Mouse (Mus musculus) heart, embryonic 16.5 days (tissue): ENCODE data around the gene Tpbgl. TPM values are rescaled to one million over a fixed set of nuclear protein-coding genes. Genes with fewer than 3 reads are reported as not detected.

Experiments
- ATAC-seq: fragments of 200-750 bp; cut with Nextera tagmentation; replicated peaks from 2 replicates; pipeline ENCODE4 v1.8.0; 2017; ENCODE audit warnings: moderate number of reproducible peaks; ENCODE audit not compliant: insufficient read depth, low FRiP score; ENCODE audit errors: extremely low read depth
- H3K27ac ChIP-seq: fragments of 300-500 bp; sonication (generic); 2 replicates; pipeline ENCODE4 v1.5.1; 2014; ENCODE audit warnings: mild to moderate bottlenecking, low read length, control low read depth, moderate library complexity
- H3K27me3 ChIP-seq: fragments of 300-500 bp; sonication (generic); 2 replicates; pipeline ENCODE4 v1.6.1; 2014; ENCODE audit warnings: low read length, mixed read lengths; ENCODE audit not compliant: control insufficient read depth, insufficient read depth
- H3K36me3 ChIP-seq: fragments of 300-500 bp; sonication (generic); 2 replicates; pipeline ENCODE4 v1.6.1; 2014; ENCODE audit not compliant: control insufficient read depth, insufficient read depth
- H3K4me1 ChIP-seq: fragments of 300-500 bp; sonication (generic); 2 replicates; pipeline ENCODE4 v1.6.1; 2014; ENCODE audit warnings: low read length, mixed read lengths; ENCODE audit not compliant: control insufficient read depth, insufficient read depth
- H3K4me2 ChIP-seq: fragments of 300-500 bp; sonication (generic); 2 replicates; pipeline ENCODE4 v1.6.1; 2014; ENCODE audit warnings: low read depth, mild to moderate bottlenecking, control low read depth, low read length
- H3K4me3 ChIP-seq: fragments of 300-500 bp; sonication (generic); 2 replicates; pipeline ENCODE4 v1.5.1; 2014; ENCODE audit warnings: mild to moderate bottlenecking, control low read depth, low read length
- H3K9ac ChIP-seq: fragments of 300-500 bp; sonication (generic); 2 replicates; pipeline ENCODE4 v1.6.1; 2014; ENCODE audit warnings: low read length, control low read depth
- H3K9me3 ChIP-seq: fragments of 300-500 bp; sonication (generic); replicated peaks from 2 replicates; pipeline ENCODE4 v1.6.1; 2016; ENCODE audit warnings: low read length; ENCODE audit not compliant: control insufficient read depth
- WGBS: fragments of 180-500 bp; shearing (Covaris S2); extraction: QIAGEN DNeasy Blood & Tissue Kit; methylation state at CpG from one replicate; pipeline ENCODE4 v1.1.7; 2014; 5-methylcytosine and 5-hydroxymethylcytosine counted together
- polyA plus RNA-seq: library from polyadenylated mRNA; unstranded; fragments of >200 nt; fragmentation: Nextera tagmentation; extraction: Ambion mirVana; gene quantifications from 2 replicates; pipeline ENCODE4 v1.2.1, GENCODE M21; 2015

Gene Tpbgl
- polyA plus RNA-seq, 1 experiment from 2014 or later, result 2.5 TPM

- Histone ChIP-seq H3K4me2 (no peak overlapping the region), H3K27ac (no peak overlapping the region), H3K4me3 (no peak overlapping the region), H3K9me3 (no peaks in the 10 kb centered on the region), H3K4me1 (peaks cover 4% of the 10 kb centered on the region; the same call in 1 of the 2 replicates), H3K36me3 (peaks cover 4% of the 10 kb centered on the region), H3K27me3 (no peaks in the 10 kb centered on the region), H3K9ac (no peak overlapping the region)
- 93% methylated on average over 3 of the region's 3 CpGs for WGBS
- ATAC-seq, result no peak
Observed at GRCm38 (mm10) chr7:99592669-99593068, 34.2 kb downstream of the Tpbgl start.

- Histone ChIP-seq H3K4me2 (no peak overlapping the region), H3K36me3 (peaks cover 4% of the 10 kb centered on the region), H3K9me3 (no peaks in the 10 kb centered on the region), H3K4me3 (no peak overlapping the region), H3K27me3 (no peaks in the 10 kb centered on the region), H3K27ac (no peak overlapping the region), H3K4me1 (peaks cover 4% of the 10 kb centered on the region; the same call in 1 of the 2 replicates), H3K9ac (no peak overlapping the region)
- 78% methylated on average over 5 of the region's 5 CpGs for WGBS
- ATAC-seq, result no peak
Observed at GRCm38 (mm10) chr7:99590646-99591045, 36.3 kb downstream of the Tpbgl start.

- Histone ChIP-seq H3K9me3 (no peaks in the 10 kb centered on the region), H3K4me1 (peaks cover 4% of the 10 kb centered on the region; the same call in 1 of the 2 replicates), H3K4me2 (no peak overlapping the region), H3K27me3 (no peaks in the 10 kb centered on the region), H3K4me3 (no peak overlapping the region), H3K36me3 (peaks cover 4% of the 10 kb centered on the region), H3K9ac (no peak overlapping the region), H3K27ac (no peak overlapping the region)
- WGBS, result 9% methylated on average over 3 of the region's 3 CpGs
- ATAC-seq, result no peak
Observed at GRCm38 (mm10) chr7:99590064-99590463, 36.8 kb downstream of the Tpbgl start.

- WGBS, result 87% methylated on average over 8 of the region's 8 CpGs
- Histone ChIP-seq H3K27me3 (no peaks in the 10 kb centered on the region), H3K9me3 (no peaks in the 10 kb centered on the region), H3K4me3 (no peak overlapping the region), H3K4me1 (no peaks in the 10 kb centered on the region; the same call in 1 of the 2 replicates), H3K4me2 (no peak overlapping the region), H3K27ac (no peak overlapping the region), H3K36me3 (peaks cover 4% of the 10 kb centered on the region; the same call in 1 of the 2 replicates), H3K9ac (no peak overlapping the region)
- no peak for ATAC-seq
Observed at GRCm38 (mm10) chr7:99585976-99586375, 40.9 kb downstream of the Tpbgl start.

GRCm38 (mm10) chr7:99583625-99584024, 43.3 kb downstream of the Tpbgl start:
- 62% methylated on average over 5 of the region's 5 CpGs for WGBS
- Histone ChIP-seq H3K9ac (no peak overlapping the region), H3K36me3 (peaks cover 4% of the 10 kb centered on the region; the same call in 1 of the 2 replicates), H3K27ac (no peak overlapping the region), H3K27me3 (no peaks in the 10 kb centered on the region), H3K9me3 (no peaks in the 10 kb centered on the region), H3K4me2 (no peak overlapping the region), H3K4me3 (no peak overlapping the region), H3K4me1 (no peaks in the 10 kb centered on the region; the same call in none of the 2 replicates)
- no peak for ATAC-seq

GRCm38 (mm10) chr7:99582867-99583266, 44.0 kb downstream of the Tpbgl start:
- Histone ChIP-seq H3K36me3 (no peaks in the 10 kb centered on the region), H3K9ac (no peak overlapping the region), H3K9me3 (no peaks in the 10 kb centered on the region), H3K4me3 (no peak overlapping the region), H3K4me2 (no peak overlapping the region), H3K4me1 (no peaks in the 10 kb centered on the region; the same call in none of the 2 replicates), H3K27me3 (no peaks in the 10 kb centered on the region), H3K27ac (no peak overlapping the region)
- 66% methylated on average over 4 of the region's 4 CpGs for WGBS
- no peak for ATAC-seq

- no peaks in the 10 kb centered on the region; the same call in none of the 2 replicates for H3K4me1 ChIP-seq
- no peaks in the 10 kb centered on the region for H3K36me3 ChIP-seq
- no peak overlapping the region for H3K9ac ChIP-seq
- no peaks in the 10 kb centered on the region for H3K9me3 ChIP-seq
- 50% methylated on average over 7 of the region's 7 CpGs for WGBS
- no peak for ATAC-seq
- H3K4me3 ChIP-seq, result no peak overlapping the region
- H3K4me2 ChIP-seq, result no peak overlapping the region
- no peak overlapping the region for H3K27ac ChIP-seq
- no peaks in the 10 kb centered on the region for H3K27me3 ChIP-seq
Observed at GRCm38 (mm10) chr7:99582306-99582705, 44.6 kb downstream of the Tpbgl start.

GRCm38 (mm10) chr7:99580247-99580646, 46.7 kb downstream of the Tpbgl start:
- Histone ChIP-seq H3K4me3 (no peak overlapping the region), H3K9ac (no peak overlapping the region), H3K27ac (peak overlapping the region; percentile 5; the same call in 1 of the 2 replicates), H3K9me3 (no peaks in the 10 kb centered on the region), H3K4me1 (no peaks in the 10 kb centered on the region; the same call in none of the 2 replicates), H3K27me3 (no peaks in the 10 kb centered on the region), H3K4me2 (no peak overlapping the region), H3K36me3 (no peaks in the 10 kb centered on the region)
- peak; percentile 53; the same call in 1 of the 2 replicates for ATAC-seq
- WGBS, result 29% methylated on average over 6 of the region's 6 CpGs

GRCm38 (mm10) chr7:99579491-99580190, 47.3 kb downstream of the Tpbgl start:
- no peak for ATAC-seq

More at GRCm38 (mm10) chr7:99579491-99580190, 47.3 kb downstream of the Tpbgl start:
- H3K9ac ChIP-seq, result no peak overlapping the region
- no peak overlapping the region for H3K4me2 ChIP-seq
- H3K27me3 ChIP-seq, result no peaks in the 10 kb centered on the region
- H3K9me3 ChIP-seq, result no peaks in the 10 kb centered on the region
- 16% methylated on average over 16 of the region's 16 CpGs for WGBS
- H3K4me1 ChIP-seq, result no peaks in the 10 kb centered on the region; the same call in none of the 2 replicates
- no peak overlapping the region for H3K4me3 ChIP-seq
- H3K27ac ChIP-seq, result no peak overlapping the region
- H3K36me3 ChIP-seq, result no peaks in the 10 kb centered on the region
